Mouse (Mus musculus) adrenal gland, adult 8-10 months (tissue): ENCODE data around the gene Lrrn1. TPM values are rescaled to one million over a fixed set of nuclear protein-coding genes. Genes with fewer than 3 reads are reported as not detected.

ENCODE experiments used
- DNase-seq: peaks from one replicate; pipeline ENCODE4 v3.0.0; 2022
- total RNA-seq, 4 experiments: library from RNA; stranded (reverse); gene quantifications; 2 replicates each; pipeline ENCODE4 v1.2.4; 2022

Gene Lrrn1
- 10 to 100 TPM; 12.0 to 44.3 (median 23.7) TPM for total RNA-seq

DNA sequence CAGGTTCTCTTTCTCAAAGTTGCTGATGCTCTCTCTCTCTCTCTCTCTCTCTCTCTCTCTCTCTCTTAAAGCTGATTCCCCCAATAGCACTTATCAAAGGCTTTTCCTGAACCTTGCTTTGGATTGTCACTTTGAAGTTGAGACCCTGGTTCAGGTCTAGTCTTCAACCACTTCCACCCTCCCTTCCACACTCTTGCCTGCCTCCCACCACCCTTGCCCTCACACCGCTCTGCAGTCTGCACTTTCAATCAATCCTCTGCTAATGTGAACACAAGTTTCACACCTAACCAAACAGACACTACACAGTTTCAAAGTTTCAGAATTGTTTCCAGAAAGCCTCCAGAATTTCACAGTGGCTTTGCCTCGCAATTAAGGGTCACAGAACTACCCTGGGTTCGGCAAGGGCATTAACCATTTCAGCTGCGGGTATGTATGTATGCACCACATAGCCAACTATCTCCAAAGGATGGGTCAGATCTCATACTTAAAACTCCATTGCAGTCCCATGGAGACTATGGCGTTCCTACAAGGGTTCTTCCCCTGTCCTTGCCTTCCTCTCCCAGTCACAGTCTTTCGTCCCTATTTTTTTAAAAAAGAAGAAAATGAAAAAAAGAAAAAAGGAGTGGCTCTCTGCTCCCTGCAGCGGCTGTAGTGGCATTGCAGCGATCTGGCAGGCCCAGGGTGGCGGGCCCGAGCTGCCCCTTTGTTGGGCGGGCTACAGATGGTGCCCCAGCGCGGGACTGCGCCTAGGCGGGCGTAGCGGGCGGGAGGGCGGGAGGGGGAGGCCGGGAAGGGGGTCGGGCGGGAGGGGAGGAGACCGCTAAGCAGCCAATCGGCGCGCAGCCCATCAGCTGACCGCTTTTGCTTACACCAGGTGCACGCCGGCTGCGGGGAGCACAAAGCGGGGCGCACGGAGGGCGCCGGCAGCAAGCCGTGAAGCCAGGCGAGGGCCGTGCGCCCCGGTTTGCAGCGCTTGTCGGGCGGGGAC, at the start of gene Lrrn1:
Gene Lrrn1, plus strand, starts transcription at position 892 of the 988 bp plus-strand sequence.
- peak; percentile 15 for DNase-seq

DNA sequence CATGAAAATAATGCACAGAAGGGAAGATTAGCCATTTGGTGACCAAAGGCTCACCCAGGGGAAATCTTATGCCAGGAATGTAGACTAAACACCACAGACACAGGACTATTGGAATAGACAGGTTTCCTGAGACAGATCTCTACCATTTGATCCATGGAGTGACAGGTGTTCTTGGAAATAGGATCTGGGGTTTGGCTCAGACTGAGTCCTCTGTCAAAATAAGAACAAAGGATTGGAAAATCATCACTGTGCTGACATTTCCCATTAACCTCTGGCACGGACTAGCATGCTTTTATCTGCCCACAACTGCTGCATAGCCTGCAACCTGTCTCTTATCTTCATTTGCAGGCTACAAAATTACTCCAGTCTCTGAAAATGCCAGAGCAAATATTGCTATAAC, 35.1 kb upstream of the Lrrn1 start:
- DNase-seq = no peak

DNA sequence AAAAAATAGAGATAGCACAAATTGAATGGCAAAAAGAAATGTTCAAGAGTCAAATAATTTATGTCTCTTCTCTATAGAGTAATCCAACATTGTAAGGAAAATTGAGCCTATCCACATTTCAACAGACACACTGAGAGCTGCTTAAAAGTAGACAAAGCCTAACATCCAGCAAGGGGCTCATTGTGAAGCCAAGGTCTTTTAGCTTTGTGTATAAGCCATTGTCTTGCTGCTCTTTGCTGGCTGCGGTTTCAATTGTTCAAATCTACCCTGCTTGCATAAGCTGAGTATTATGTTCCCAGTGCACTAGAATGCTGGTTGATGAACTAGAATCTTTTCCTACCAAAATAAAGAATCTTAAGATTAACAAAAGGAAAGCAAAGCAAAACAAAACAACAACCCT, 33.7 kb upstream of the Lrrn1 start:
- DNase-seq = no peak

DNA sequence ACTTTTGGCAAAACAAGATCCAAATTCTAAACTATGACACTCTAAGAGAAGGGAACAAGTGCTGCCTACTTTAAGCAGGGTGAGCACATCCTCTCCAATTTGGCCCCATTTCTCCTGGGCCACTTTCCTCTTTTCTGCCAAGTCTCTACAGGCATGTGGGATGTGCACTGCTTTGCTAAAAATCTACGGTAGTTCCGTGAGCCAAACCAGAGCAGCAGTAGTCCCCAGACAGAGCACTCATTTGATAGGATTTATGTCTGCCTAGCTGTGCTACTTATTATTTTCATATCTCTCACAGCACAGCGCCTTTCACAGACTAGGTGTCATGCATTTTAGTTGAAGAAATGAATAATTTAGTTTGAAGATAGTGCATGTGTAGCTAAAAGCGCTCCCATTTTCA, 15.9 kb upstream of the Lrrn1 start:
- DNase-seq = no peak

DNA sequence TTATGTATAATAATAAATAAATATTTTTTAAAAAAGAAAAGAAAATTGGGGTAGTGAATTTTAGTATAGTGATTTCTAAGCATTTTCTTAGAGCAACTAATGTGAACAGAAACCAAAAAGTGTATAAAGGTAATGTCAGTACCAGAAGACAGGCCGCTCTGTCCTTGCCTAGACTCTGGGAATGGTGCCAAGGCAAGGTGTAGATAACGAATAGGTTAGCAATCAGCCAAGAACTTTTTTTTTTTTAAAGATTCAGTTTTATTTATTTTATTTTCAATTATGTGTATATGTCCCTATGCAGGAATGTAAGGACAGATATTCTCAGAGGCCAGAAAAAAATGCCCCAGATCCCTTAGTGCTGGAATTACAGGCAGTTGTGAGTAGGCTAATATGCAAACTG, 5.6 kb upstream of the Lrrn1 start:
- DNase-seq = no peak

DNA sequence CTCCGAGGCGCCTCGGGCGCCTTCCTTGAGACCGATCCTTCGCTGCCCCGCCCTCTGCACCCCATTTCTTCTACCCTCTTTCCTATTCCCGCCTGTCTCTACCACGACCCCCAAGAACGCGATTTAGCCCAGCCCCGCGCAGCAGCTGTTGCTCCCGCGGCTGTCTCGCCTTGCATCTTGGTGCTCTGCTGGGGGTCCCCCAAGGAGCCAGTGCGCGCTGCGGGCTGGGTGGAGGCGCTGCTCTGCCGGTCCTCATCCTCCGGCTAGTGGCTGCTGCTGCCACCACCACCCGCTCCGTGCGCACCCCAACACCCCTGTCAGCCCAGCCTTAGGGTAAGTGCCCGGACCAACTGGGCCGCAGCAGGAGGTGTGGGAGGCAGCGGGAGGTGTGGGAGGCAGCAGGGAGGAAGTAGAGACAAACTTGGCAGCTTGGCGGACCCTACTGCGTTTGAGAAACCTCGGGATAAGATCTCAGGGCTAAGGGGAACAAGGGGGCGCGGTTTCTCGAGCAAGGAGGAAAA, 403 bp downstream of the Lrrn1 start:
- peak; percentile 13 for DNase-seq

DNA sequence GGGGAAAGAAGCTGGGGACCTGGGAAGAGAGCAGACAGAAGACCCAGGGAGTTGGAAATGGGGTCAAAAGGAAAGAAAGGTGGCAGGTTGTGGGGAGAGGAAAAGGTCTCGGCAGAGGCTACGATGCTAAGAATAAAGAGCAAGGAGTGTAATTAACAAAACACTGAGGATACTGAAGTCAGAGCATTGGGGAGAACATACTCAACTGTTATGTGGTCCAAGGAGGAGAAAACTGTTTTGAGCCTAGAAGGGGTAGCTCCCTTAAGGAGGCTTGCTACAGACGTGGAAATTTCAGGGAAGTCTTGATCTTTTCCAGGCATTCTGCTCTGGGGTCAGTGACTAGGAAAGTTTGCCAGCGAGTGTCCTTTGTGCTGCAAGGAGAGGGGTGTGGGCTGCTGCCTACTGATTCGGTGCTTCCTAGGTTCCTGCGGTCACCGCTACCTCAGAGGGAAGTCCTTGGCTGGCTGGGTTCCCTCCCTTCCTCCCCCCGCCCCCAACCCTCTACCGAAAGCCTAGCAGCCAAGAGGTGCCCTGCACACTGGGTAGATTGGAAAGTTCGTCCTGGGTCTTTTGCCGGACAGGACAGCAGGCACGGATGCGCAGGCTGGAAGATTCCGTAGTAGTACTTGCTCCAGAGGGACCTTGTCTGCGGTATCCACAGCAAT, 1.2 kb downstream of the Lrrn1 start:
- no peak for DNase-seq

DNA sequence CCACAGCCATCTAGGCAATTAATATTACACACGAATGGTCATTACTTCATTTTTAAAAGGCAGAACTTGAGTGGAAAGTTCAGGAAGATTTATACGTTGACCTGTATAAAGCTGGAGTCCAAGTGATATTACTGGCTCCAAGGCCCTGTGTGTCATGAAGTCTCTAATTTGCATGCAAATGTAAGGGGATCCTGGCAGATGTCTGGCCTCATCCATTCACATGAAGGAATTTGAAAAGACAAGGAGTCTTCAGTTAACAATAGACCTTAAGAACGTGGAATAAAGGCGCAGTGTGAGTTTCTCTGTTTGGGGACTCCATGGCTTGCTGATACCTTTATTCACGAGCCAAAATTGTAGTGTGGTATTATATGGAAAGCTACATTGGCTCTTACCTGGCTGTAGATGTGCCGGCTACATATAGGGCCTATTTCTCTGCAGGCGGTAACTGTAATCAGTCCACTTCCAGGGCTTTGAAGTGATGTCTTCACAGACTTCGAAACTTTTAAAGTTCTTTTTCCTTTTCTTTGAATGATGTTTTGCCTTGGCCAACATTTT, 2.0 kb downstream of the Lrrn1 start:
- DNase-seq = no peak

DNA sequence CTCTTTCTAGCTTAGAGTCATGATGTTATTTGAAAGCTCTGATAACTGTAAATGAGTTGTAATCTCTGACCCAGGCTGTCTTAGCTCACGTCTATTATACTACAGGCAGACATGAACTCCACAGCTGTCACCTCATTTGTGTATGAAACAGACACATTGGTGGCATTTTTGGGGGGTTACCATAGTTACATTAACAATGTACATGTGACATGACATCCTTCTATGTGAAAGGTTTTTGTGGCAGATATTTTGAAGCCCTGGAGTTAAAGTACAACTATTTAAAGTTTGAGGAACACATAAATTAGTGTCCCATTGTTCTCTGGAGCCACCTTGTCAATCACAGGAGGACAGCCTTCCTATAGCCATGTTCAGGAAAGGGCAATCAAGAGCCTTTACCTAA, 5.0 kb downstream of the Lrrn1 start:
- no peak for DNase-seq

DNA sequence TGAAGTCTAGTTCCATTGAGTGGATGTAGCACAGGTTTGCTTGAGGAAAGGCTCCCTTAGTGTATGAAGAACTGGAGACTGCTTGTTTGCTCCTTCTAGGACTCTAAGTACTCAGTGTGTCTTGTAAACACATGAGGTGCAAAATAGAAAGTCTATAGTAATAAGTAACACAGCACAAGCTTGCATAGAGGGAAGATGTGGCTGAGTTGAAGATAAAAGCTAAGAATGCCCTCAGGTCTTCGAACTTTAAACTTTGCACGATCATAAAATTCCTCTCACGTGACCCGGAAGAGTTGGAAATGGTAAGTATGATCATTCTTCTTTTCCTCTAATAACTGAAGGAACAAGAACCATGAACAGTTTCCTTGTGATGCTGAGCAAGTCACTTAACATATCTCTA, 7.1 kb downstream of the Lrrn1 start:
- no peak for DNase-seq

DNA sequence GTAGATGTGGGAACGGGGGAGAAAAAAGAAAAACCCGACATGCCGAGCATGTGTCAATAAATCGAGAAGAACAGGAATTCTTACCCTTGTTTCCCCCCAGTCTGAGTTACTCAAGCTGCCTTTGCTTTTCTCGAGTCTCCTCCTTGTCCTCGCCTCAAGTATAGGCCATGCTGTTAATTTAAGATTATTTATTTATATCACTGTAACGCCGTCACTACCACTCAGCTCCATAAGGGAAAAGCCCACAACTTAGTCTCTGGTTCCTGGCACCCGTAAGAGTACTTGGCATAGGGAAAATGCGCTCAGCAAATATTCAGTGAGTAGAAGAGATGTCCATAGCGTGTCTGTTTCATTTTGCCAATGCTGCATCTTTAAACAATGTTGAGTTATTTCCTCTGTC, 11.7 kb downstream of the Lrrn1 start:
- no peak for DNase-seq

DNA sequence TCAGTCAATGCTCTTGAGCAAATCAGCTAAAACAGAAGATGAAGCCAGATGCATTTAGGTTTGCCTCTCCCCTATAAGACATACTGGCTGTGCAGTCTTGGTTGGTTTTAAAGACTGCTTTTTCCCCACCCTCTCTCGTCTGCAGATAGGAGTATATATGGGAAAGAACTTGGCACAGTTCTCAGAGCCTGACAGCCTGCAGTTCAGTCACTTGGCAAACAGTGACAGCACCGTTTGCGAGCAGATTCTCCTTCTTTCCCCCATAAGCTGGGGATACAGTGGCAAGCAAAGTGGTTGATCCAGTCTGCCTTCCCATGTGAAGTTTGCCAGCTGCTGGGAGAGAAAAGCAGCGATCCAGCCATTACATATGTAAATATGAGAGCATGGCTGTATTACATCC, 12.3 kb downstream of the Lrrn1 start:
- DNase-seq = no peak

DNA sequence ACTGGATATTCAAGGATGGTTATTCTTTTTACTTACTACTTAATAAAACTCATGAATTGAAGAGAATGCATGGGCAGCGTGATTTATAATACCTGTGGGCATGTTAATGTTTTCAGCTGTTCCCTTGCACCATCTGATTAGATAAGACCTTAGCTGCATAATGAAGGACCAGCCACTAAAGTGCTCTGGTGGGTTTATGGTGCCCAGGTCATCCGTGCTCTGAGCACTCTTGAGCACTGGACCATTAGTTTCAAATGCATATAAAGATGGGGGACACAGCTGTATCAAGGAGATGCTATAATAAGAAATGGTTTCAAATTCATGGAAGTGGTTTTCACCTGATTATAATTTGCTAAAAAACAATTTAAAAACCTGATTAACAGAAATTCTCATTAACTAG, 16.7 kb downstream of the Lrrn1 start:
- DNase-seq = no peak

DNA sequence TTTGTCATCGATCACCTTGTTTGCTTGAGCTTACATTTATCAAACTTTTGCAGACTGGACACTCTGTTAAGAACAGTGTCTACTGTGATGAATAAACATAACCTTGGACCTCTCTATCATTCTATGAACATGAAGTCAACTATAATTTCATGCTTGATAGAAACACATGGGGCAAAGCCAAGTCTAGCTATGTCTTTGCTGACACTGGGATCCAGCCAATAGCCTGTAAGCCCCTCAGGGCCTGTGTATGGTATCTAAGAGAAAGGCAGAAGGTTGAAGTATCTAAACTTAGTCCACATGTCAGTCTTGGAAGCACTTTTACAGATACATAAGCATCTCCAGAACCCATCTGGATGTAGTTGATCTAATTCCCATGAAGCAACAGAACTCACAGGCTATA, 22.9 kb downstream of the Lrrn1 start:
- DNase-seq = no peak

DNA sequence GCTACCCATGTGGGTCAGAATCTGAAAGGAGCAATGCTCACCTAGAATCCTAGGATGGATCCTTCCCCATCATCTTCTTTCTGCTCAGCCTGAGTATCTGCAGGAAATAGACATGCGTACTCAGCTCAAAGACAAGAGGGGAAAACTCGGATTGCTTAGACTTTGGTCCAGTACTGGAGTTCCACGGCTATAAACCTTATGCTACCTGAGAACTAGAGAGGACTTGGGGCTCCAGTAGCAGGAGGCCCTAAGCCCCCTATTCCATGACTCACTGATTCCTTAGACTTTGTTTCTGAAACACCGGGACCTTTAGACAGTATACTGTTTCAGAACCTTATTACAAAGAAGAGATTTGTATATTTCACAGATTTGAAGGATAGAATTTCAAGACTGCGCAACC, 25.8 kb downstream of the Lrrn1 start:
- DNase-seq = no peak

DNA sequence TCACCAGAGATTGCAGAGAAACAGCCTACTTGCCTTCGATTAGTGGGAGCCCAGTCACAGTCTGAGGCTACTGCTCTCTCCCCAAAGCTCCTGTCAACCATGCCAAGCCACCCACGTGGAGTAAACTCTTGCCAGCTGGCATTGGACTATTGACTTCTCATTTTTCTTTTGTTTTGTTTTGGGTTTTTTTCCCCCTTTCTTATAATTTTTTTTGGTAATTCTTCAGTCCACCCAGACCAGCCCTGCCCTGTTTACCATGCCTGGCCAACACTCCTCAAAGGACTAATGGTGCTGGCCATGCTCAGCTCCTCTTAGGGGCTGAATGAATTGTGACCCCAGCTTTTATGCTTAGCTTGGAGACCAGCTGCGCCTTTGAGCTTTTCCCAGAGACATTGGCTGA, 27.4 kb downstream of the Lrrn1 start:
- peak; percentile 9 for DNase-seq

DNA sequence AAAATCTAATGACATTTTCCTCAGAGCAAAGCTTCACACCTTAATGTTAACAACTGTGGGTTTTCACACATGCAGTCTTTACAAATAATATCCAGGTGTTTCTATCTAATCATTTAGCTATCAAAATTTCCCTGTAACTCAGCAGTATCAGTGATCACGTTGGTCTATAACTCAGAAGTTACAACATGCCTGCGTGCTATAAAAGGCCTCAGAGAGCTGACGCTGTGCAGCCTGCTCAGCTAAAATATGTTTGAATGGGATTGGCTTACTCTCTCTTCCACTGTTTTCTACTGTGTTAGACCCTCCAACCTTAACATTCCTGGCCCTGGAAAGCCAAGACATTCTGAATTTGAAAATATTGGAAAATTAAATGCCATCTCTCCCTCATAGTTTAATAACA, 28.2 kb downstream of the Lrrn1 start:
- DNase-seq = no peak

DNA sequence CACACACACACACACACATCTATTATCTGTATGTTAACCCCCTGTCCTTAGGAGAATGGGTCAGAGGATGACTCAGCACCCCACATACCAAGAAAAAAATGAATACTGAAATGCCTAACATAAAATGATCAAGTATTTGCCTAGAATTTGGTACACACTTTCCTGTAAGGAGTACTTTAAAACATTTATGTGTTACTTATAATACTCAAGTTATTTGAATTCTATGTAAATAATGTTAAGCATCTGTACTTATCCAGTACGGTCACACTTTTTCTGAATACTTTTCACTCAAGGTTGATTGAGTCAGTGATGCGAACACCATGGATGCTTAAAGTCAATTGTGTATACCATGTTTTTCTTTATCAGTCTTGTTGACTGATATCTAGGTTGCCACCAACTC, 32.7 kb downstream of the Lrrn1 start:
- DNase-seq = no peak

DNA sequence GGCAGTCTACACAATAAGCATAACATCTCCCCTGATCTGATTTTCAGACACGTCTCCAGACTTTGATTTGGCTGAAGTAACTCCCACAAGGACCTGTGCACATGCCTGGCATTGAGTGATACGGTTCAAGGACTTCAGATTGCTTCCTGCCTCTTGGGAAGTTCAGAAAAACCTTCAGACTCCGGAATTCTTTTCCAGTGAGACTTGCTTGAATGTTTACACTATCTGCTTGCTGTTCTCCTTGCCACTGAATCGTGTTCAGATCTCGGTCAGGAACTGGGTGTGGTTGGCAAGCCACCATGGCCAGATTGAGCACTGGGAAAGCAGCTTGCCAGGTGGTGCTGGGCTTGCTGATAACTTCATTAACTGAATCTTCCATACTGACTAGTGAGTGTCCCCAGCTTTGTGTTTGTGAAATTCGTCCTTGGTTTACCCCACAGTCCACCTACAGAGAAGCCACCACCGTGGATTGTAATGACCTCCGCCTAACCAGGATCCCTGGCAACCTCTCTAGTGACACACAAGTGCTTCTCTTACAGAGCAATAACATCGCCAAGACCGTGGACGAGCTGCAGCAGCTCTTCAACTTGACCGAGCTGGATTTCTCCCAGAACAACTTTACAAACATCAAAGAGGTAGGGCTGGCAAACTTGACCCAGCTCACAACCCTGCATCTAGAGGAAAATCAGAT, 37.5 kb downstream of the Lrrn1 start:
- DNase-seq = peak; percentile 36

DNA sequence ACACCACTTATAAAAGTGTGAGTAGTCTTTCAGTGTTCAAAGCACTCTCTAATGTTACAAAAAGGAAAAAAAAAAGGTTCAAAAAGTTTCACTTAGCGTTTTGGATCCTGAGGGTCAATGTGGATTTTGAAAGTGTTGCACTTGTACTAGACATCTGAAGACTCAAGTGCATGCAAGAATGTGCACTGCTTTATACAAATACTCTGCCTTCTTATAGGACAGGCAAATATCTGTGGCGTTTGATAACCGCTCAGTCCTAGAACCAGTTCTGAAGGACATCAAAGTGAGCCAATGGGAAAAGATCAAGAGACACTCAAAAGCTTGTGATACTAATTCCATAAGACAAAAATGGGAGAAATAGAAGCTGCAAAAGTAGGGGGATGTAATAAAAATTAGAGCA, 45.0 kb downstream of the Lrrn1 start:
- no peak for DNase-seq

DNA sequence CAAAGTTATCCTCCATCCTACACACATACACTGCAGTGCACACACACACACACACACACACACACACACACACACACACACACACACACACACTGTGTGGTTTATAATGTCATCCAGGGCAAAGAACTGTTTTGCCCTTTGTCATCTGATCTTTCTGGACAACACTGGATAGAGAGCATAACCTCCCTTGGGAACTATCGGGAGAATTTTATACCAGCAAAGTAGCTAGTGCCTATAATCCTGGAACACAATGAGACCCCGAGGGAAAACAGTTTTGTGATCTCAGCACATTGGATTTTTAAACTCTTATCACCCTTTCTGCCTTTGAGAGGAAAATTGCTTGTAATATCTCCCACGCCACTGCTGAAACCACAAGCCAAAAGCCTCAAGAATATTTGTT, 45.8 kb downstream of the Lrrn1 start:
- no peak for DNase-seq

DNA sequence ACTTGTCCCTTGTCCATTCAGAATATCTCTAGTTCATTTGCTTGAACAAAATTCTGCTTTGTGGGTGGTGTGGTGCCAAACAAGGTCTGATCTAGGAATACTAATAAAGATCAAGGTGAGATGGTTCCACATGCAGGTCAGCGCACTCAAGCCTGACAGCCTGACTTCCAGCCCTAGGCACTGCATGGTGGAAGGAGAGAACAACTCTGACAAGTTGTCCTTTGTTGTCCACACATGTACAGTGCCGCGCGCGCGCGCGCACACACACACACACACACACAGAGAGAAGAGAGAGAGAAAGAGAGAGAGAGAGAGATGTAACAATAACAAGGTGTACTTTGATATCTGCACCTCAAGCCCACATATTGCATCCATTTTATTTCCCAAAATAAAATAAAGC, 47.7 kb downstream of the Lrrn1 start:
- no peak for DNase-seq
